Mouse (Mus musculus): ENCODE data around the gene Ngdn.
"Not testable (repeated sequence)": the region's sequence is repeated elsewhere in the genome, so short reads cannot be mapped to it uniquely, and the experiment has no call there.

DNA sequence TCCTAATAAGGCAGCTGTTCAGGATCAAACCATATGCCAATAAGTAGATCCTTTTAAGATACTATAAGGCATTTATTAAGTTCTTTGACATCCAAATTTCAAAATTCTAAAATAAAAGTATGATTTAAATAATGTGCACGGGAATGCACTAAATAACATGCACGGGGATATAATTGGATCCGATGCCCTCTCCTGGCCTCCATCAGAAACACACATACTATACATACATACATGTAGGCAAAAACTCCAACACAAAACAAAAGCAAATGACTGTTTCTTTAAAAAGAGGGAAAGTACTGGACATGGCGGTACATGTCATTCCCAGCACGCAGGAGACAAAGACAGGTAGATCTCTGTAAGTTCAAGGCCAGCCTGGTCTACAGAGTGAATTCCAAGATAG lies 15.4 kb upstream of the Ngdn start:
- not testable (repeated sequence) for TF ChIP-seq CTCF (conservative IDR thresholded peaks at IDR 0.05; ENCODE audit: insufficient read depth, insufficient read length, low read depth, low read length); POLR2A (IDR thresholded peaks at IDR 0.05; ENCODE audit: low read depth, low read length)

All from kidney, adult 2 months (tissue).